In genomic region chr15:100061377-100061776, GRCm38 (mm10) we compare ENCODE assay signal across 13 mouse cellular contexts.
"Had no signal": no experiment of that assay in that cellular context is flagged by ENCODE, and none has a peak within 500 bp of the region (broad histone marks: within the 10 kb centered on the region; RNA-seq: fewer than 3 reads in every experiment).

No protein-coding gene starts in this region.

- H3K9ac ChIP-seq: intestine, embryonic 15.5 days; kidney, embryonic 15.5 days; limb, embryonic 15.5 days; liver, embryonic 12.5 days; lung, embryonic 14.5 days; stomach, embryonic 15.5 days had no signal

- H3K9me3 ChIP-seq: intestine, embryonic 15.5 days; kidney, embryonic 15.5 days; limb, embryonic 15.5 days; liver, embryonic 12.5 days; stomach, embryonic 15.5 days had no signal

- H3K36me3 ChIP-seq: intestine, embryonic 15.5 days; kidney, embryonic 15.5 days; limb, embryonic 15.5 days; liver, embryonic 12.5 days; stomach, embryonic 15.5 days had no signal

- H3K4me2 ChIP-seq: intestine, embryonic 15.5 days; kidney, embryonic 15.5 days; limb, embryonic 15.5 days; liver, embryonic 12.5 days; lung, embryonic 14.5 days; stomach, embryonic 15.5 days had no signal

- H3K27ac ChIP-seq: intestine, embryonic 15.5 days; kidney, embryonic 15.5 days; left cerebral cortex, adult 2 months; limb, embryonic 15.5 days; liver, embryonic 12.5 days; stomach, embryonic 15.5 days had no signal

- DNase-seq: kidney, adult 2 months; kidney, postnatal 14 days; lung, embryonic 14.5 days; lung, postnatal 10 days; lung, postnatal 4 days; thymus, adult 2 months; thymus, postnatal 25 days had no signal

- H3K27me3 ChIP-seq: intestine, embryonic 15.5 days; kidney, embryonic 15.5 days; limb, embryonic 15.5 days; liver, embryonic 12.5 days; stomach, embryonic 15.5 days had no signal

- ATAC-seq: intestine, embryonic 15.5 days; liver, embryonic 12.5 days had no signal

- H3K4me3 ChIP-seq: intestine, embryonic 15.5 days; kidney, embryonic 15.5 days; left cerebral cortex, adult 2 months; limb, embryonic 15.5 days; liver, embryonic 12.5 days; stomach, embryonic 15.5 days had no signal
